Mouse (Mus musculus): ENCODE measurements around the gene Klf16.

Gene Klf16

GRCm38 (mm10) chr10:80606306-80606705 is 29.2 kb upstream of the Klf16 start:
- in situ Hi-C loops (cut with MboI, MseI): loop anchor here (10.0 kb wide), 1 partner anchor 538 kb away; no protein-coding TSS in a partner anchor

- in situ Hi-C loops (cut with MboI, MseI): loop anchor here (10.0 kb wide), 1 partner anchor 539 kb away; no protein-coding TSS in a partner anchor
Observed at GRCm38 (mm10) chr10:80605721-80606120, 28.6 kb upstream of the Klf16 start, which contains the start of gene Gm49322. TSS of gene Gm49322 (plus strand) at chr10:80606021.

GRCm38 (mm10) chr10:80604988-80605387 is 27.9 kb upstream of the Klf16 start:
- in situ Hi-C loops (cut with MboI, MseI): loop anchor here (10.0 kb wide), 1 partner anchor 540 kb away; no protein-coding TSS in a partner anchor

- in situ Hi-C loops (cut with MboI, MseI): loop anchor here (10.0 kb wide), 1 partner anchor 541 kb away; no protein-coding TSS in a partner anchor
Observed at GRCm38 (mm10) chr10:80604001-80604509, 26.9 kb upstream of the Klf16 start.

- in situ Hi-C loops (cut with MboI, MseI): loop anchor here (10.0 kb wide), 1 partner anchor 541 kb away; no protein-coding TSS in a partner anchor
Observed at GRCm38 (mm10) chr10:80603364-80603763, 26.2 kb upstream of the Klf16 start.

GRCm38 (mm10) chr10:80602698-80603325 is 25.7 kb upstream of the Klf16 start, which contains the start of the genes Scamp4 and Adat3:
TSS of gene Scamp4 (plus strand) at chr10:80602872.
TSS of gene Adat3 (plus strand) at chr10:80602880.
- in situ Hi-C loops (cut with MboI, MseI): loop anchor here (10.0 kb wide), 1 partner anchor 542 kb away; no protein-coding TSS in a partner anchor

- in situ Hi-C loops (cut with MboI, MseI): no loop called here
Observed at GRCm38 (mm10) chr10:80596318-80596717, 19.2 kb upstream of the Klf16 start.

- in situ Hi-C loops (cut with MboI, MseI): no loop called here
Observed at GRCm38 (mm10) chr10:80589879-80590854, 13.0 kb upstream of the Klf16 start, which contains the start of gene Abhd17a. TSS of gene Abhd17a (minus strand) at chr10:80590341.

GRCm38 (mm10) chr10:80589127-80589878 is 12.2 kb upstream of the Klf16 start:
- in situ Hi-C loops (cut with MboI, MseI): no loop called here

GRCm38 (mm10) chr10:80587305-80587657 is 10.2 kb upstream of the Klf16 start:
- in situ Hi-C loops (cut with MboI, MseI): no loop called here

- in situ Hi-C loops (cut with MboI, MseI): no loop called here
Observed at GRCm38 (mm10) chr10:80586407-80587304, 9.5 kb upstream of the Klf16 start.

GRCm38 (mm10) chr10:80585581-80585980 is 8.5 kb upstream of the Klf16 start:
- in situ Hi-C loops (cut with MboI, MseI): no loop called here

GRCm38 (mm10) chr10:80584642-80585552 is 7.8 kb upstream of the Klf16 start:
- in situ Hi-C loops (cut with MboI, MseI): no loop called here

- in situ Hi-C loops (cut with MboI, MseI): no loop called here
Observed at GRCm38 (mm10) chr10:80584045-80584488, 6.9 kb upstream of the Klf16 start.

- in situ Hi-C loops (cut with MboI, MseI): no loop called here
Observed at GRCm38 (mm10) chr10:80583047-80583446, 5.9 kb upstream of the Klf16 start.

- in situ Hi-C loops (cut with MboI, MseI): loop anchor here (5.0 kb wide), 1 partner anchor 98 kb away; the partner anchor contains the start of gene Mknk2
Observed at GRCm38 (mm10) chr10:80578911-80579310, 1.8 kb upstream of the Klf16 start.

- in situ Hi-C loops (cut with MboI, MseI): loop anchor here (5.0 kb wide), 1 partner anchor 99 kb away; the partner anchor contains the start of gene Mknk2
Observed at GRCm38 (mm10) chr10:80578131-80578750, 1.1 kb upstream of the Klf16 start.

Data from T-helper 1 cell (primary cell).